Mouse (Mus musculus) megakaryocyte, adult 5-6 weeks (primary cell): ENCODE data around the gene Tat. TPM values are rescaled to one million over a fixed set of nuclear protein-coding genes. Genes with fewer than 3 reads are reported as not detected.

Source experiments
- ATAC-seq: 2 replicates; pipeline ENCODE4 v1.8.0; 2016; ENCODE audit warnings: mild to moderate bottlenecking, inconsistent platforms; ENCODE audit not compliant: poor library complexity, severe bottlenecking
- total RNA-seq, 2 experiments: library from RNA; stranded (forward) in 1 of 2; stranded (reverse) in 1 of 2; fragments of 153-499, 151-499 nt in 1 of 2; fragments of 221-1000, 200-1000 nt in 1 of 2; gene quantifications; 2 replicates each; pipeline versions ENCODE4 v1.2.3 to v1.2.4; 2015 to 2017

The Tat gene
- total RNA-seq, 2 experiments from 2014 or later, result not detected

GRCm38 (mm10) chr8:110039216-110039615 lies 49.0 kb downstream of the Tat start:
- no peak for ATAC-seq

GRCm38 (mm10) chr8:110039659-110040058 lies 49.4 kb downstream of the Tat start, which contains the start of gene Chst4:
Chst4 (minus strand) TSS chr8:110039740.
- no peak for ATAC-seq

GRCm38 (mm10) chr8:110040509-110040908 lies 50.3 kb downstream of the Tat start:
- ATAC-seq, result no peak

Other genes with a start within 250 kb of the Tat start
- 80.6 and 85.2 TPM in 2 replicates for gene Ap1g1, start 211.9 kb upstream of the Tat start, total RNA-seq (2015)
- gene Ap1g1, start 211.9 kb upstream of the Tat start, total RNA-seq (2017), result 68.4 and 80.5 TPM in 2 replicates
- 6.2 and 9.3 TPM in 2 replicates for gene Phlpp2, start 121.9 kb upstream of the Tat start, total RNA-seq (2015)
- gene Phlpp2, start 121.9 kb upstream of the Tat start, total RNA-seq (2017), result 8.5 and 8.6 TPM in 2 replicates
- gene Marveld3, start 28.2 kb upstream of the Tat start, total RNA-seq (2015), result not detected in 2 replicates
- gene Marveld3, start 28.2 kb upstream of the Tat start, total RNA-seq (2017), result not detected in 2 replicates
- gene Chst4, start 49.3 kb downstream of the Tat start, total RNA-seq (2015), result not detected in 2 replicates
- gene Chst4, start 49.3 kb downstream of the Tat start, total RNA-seq (2017), result not detected in 2 replicates
- not detected in 2 replicates for gene Zfp612, start 89.3 kb downstream of the Tat start, total RNA-seq (2015)
- not detected in 2 replicates for gene Zfp612, start 89.3 kb downstream of the Tat start, total RNA-seq (2017)
- not detected in 2 replicates for gene Gm21964, start 110.8 kb downstream of the Tat start, total RNA-seq (2015)
- gene Gm21964, start 110.8 kb downstream of the Tat start, total RNA-seq (2017), result not detected in 2 replicates
- not detected in 2 replicates for gene Gm17720, start 112.3 kb downstream of the Tat start, total RNA-seq (2015)
- not detected in 2 replicates for gene Gm17720, start 112.3 kb downstream of the Tat start, total RNA-seq (2017)
- not detected in 2 replicates for gene Calb2, start 177.8 kb downstream of the Tat start, total RNA-seq (2015)
- not detected in 2 replicates for gene Calb2, start 177.8 kb downstream of the Tat start, total RNA-seq (2017)
- 3.4 and 6.0 TPM in 2 replicates for gene Cmtr2, start 225.2 kb downstream of the Tat start, total RNA-seq (2015)
- gene Cmtr2, start 225.2 kb downstream of the Tat start, total RNA-seq (2017), result 3.3 and 4.4 TPM in 2 replicates